Mouse (Mus musculus): Measurements from ENCODE around the gene Mucl3. TPM values are rescaled to one million over a fixed set of nuclear protein-coding genes. Genes with fewer than 3 reads are reported as not detected.

Mucl3 gene
- total and polyA plus RNA-seq, 3 experiments: 0.11 to 1.3 (median 0.34) TPM

DNA sequence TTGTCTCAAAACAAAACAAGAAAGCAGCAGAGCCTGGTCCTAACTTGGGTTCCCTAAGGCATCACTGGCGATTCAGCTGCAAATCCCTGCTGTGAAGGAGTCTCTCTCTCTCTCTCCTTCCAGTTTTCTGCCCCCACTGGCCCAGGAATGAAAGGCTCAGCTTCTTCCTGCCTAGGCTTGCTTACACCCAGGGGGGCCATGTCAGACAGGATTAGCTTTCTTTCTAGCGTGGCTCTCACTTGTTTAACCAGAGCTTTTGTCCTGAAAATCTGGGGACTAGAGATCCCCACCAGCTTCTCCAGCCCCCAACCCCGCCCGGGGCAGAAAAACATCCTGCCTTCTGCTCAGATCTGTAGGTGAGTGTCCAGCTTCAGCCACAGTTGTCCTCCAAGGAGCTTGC, 55.1 kb downstream of the Mucl3 start:
- Histone ChIP-seq H3K4me3 (replicated peaks in 1 of 3; ENCODE audit: low read depth in 2 of 3, low read length in 2 of 3, poor library complexity in 1 of 3) (no peak overlapping the region), H3K36me3 (replicated peaks in 1 of 2; ENCODE audit: control insufficient read depth in 1 of 2, insufficient read depth in 1 of 2, low read length in 1 of 2) (no peaks in the 10 kb centered on the region), H3K4me1 (ENCODE audit: control insufficient read depth in 1 of 2, insufficient read depth in 2 of 2) (peaks cover 0 to 10% of the 10 kb centered on the region in 2 experiments; a peak in 2 of 4 replicates), H3K9ac (ENCODE audit: insufficient read depth, low read depth) (no peak overlapping the region), H3K79me2 (replicated peaks; ENCODE audit: control insufficient read depth, extremely low read depth, insufficient read depth, poor library complexity, severe bottlenecking) (no peaks in the 10 kb centered on the region), H3K27ac (ENCODE audit: insufficient read depth, low read depth) (no peak overlapping the region), H3K9me3 (replicated peaks; ENCODE audit: low read length) (peaks cover 7% of the 10 kb centered on the region), H3K4me2 (ENCODE audit: insufficient read depth, low read depth, poor library complexity, severe bottlenecking) (no peak overlapping the region), H3K27me3 (replicated peaks) (peaks cover 10% of the 10 kb centered on the region)
- in situ Hi-C loops (cut with MboI; ENCODE audit: low pct_ligation_motif_present, low pct_unique_long_range_greater_than_20kb, low sequenced_read_pairs): no loop called here
- TF ChIP-seq EP300 (IDR thresholded peaks at IDR 0.05; ENCODE audit: low read length): no peak
- no peak for TF ChIP-seq UBTF (IDR thresholded peaks at IDR 0.05; ENCODE audit: low read depth, low read length)
- TF ChIP-seq ZNF384 (IDR thresholded peaks at IDR 0.05; ENCODE audit: low read depth, low read length): no peak
- TF ChIP-seq GABPA (IDR thresholded peaks at IDR 0.05; ENCODE audit: insufficient replicate concordance, low read depth, low read length): no peak
- TF ChIP-seq RCOR1 (conservative IDR thresholded peaks at IDR 0.05; ENCODE audit: low read depth, low read length): no peak
- dilution Hi-C loops (cut with MboI; ENCODE audit: extremely low pct_ligation_motif_present, extremely low pct_unique_long_range_greater_than_20kb, low sequenced_read_pairs): no loop called here
- no peak for DNase-seq (ENCODE audit: extremely low read depth)

DNA sequence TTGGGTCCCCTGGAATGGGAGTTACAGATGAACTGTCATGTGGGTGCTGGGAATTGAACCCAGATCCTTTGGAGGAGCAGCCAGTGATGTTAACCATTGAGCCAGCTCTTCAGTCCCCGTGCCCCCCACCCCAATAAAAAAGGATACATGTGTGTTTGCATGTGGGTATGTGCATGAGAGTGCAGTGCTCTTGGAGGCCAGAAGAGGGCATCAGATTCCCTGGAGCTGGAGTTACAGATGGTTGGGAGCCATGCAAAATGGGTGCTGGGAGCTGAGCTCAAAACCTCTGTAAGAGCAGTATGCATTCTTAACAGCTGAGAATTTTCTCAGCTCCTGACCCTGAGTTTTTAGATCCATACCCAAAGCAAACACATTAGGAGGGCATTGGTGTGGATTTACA, 56.2 kb downstream of the Mucl3 start:
- dilution Hi-C loops (cut with MboI; ENCODE audit: extremely low pct_ligation_motif_present, extremely low pct_unique_long_range_greater_than_20kb, low sequenced_read_pairs): no loop called here
- TF ChIP-seq CTCF (conservative IDR thresholded peaks at IDR 0.05 in 1 of 2, IDR thresholded peaks at IDR 0.05 in 1 of 2; ENCODE audit: low read depth in 2 of 2, low read length in 2 of 2): no peak

More for the DNA sequence above, 56.2 kb downstream of the Mucl3 start:
- no peak overlapping the region for H3K27ac ChIP-seq (ENCODE audit: insufficient read depth, low read depth)
- H3K79me2 ChIP-seq (replicated peaks; ENCODE audit: control insufficient read depth, extremely low read depth, insufficient read depth, poor library complexity, severe bottlenecking): no peaks in the 10 kb centered on the region
- H3K4me2 ChIP-seq (ENCODE audit: insufficient read depth, low read depth, poor library complexity, severe bottlenecking): no peak overlapping the region
- no peak overlapping the region for H3K9ac ChIP-seq (ENCODE audit: insufficient read depth, low read depth)
- in situ Hi-C loops (cut with MboI; ENCODE audit: low pct_ligation_motif_present, low pct_unique_long_range_greater_than_20kb, low sequenced_read_pairs): no loop called here
- peaks cover 9% of the 10 kb centered on the region for H3K9me3 ChIP-seq (replicated peaks; ENCODE audit: low read length)
- H3K4me1 ChIP-seq (ENCODE audit: control insufficient read depth in 1 of 2, insufficient read depth in 2 of 2): peaks cover 0 to 10% of the 10 kb centered on the region in 2 experiments; a peak in 2 of 4 replicates
- no peak overlapping the region for H3K4me3 ChIP-seq (replicated peaks in 1 of 3; ENCODE audit: low read depth in 2 of 3, low read length in 2 of 3, poor library complexity in 1 of 3)
- no peaks in the 10 kb centered on the region for H3K36me3 ChIP-seq (replicated peaks in 1 of 2; ENCODE audit: control insufficient read depth in 1 of 2, insufficient read depth in 1 of 2, low read length in 1 of 2)
- H3K27me3 ChIP-seq (replicated peaks): peaks cover 10% of the 10 kb centered on the region
- no peak for DNase-seq (ENCODE audit: extremely low read depth)

Other genes with a start within 250 kb of the Mucl3 start
Only the 20 nearest of the 21 such genes appear.
- 41.0 and 54.3 TPM in 2 replicates for gene H2-Q6, start 218.8 kb downstream of the Mucl3 start, total RNA-seq (2012; rRNA removed)
- gene H2-Q6, start 218.8 kb downstream of the Mucl3 start, total RNA-seq (2014; rRNA removed): 79.7 and 90.3 TPM in 2 replicates
- 122 and 141 TPM in 2 replicates for gene H2-Q6, start 218.8 kb downstream of the Mucl3 start, polyA plus RNA-seq (2012; ENCODE audit: insufficient read length, low read depth)
- gene H2-Q7, start 204.5 kb downstream of the Mucl3 start, total RNA-seq (2012; rRNA removed): 48.5 and 66.0 TPM in 2 replicates
- gene H2-Q7, start 204.5 kb downstream of the Mucl3 start, total RNA-seq (2014; rRNA removed): 30.9 and 40.9 TPM in 2 replicates
- gene H2-Q7, start 204.5 kb downstream of the Mucl3 start, polyA plus RNA-seq (2012; ENCODE audit: insufficient read length, low read depth): 104 and 117 TPM in 2 replicates
- gene H2-Q10, start 173.6 kb downstream of the Mucl3 start, total RNA-seq (2012; rRNA removed): 2.2 and 2.4 TPM in 2 replicates
- gene H2-Q10, start 173.6 kb downstream of the Mucl3 start, total RNA-seq (2014; rRNA removed): 0.62 and 0.93 TPM in 2 replicates
- gene H2-Q10, start 173.6 kb downstream of the Mucl3 start, polyA plus RNA-seq (2012; ENCODE audit: insufficient read length, low read depth): 60.0 and 83.0 TPM in 2 replicates
- gene Pou5f1, start 137.7 kb downstream of the Mucl3 start, total RNA-seq (2012; rRNA removed): 0.13 and 0.17 TPM in 2 replicates
- gene Pou5f1, start 137.7 kb downstream of the Mucl3 start, total RNA-seq (2014; rRNA removed): not detected in 2 replicates
- 0.38 TPM in 1 of 2 replicates, not detected in the other for gene Pou5f1, start 137.7 kb downstream of the Mucl3 start, polyA plus RNA-seq (2012; ENCODE audit: insufficient read length, low read depth)
- 37.7 and 46.0 TPM in 2 replicates for gene Tcf19, start 126.9 kb downstream of the Mucl3 start, total RNA-seq (2012; rRNA removed)
- gene Tcf19, start 126.9 kb downstream of the Mucl3 start, total RNA-seq (2014; rRNA removed): 35.3 and 38.4 TPM in 2 replicates
- gene Tcf19, start 126.9 kb downstream of the Mucl3 start, polyA plus RNA-seq (2012; ENCODE audit: insufficient read length, low read depth): 25.3 and 29.7 TPM in 2 replicates
- gene Cchcr1, start 126.6 kb downstream of the Mucl3 start, total RNA-seq (2012; rRNA removed): 11.5 and 13.0 TPM in 2 replicates
- 5.2 and 8.0 TPM in 2 replicates for gene Cchcr1, start 126.6 kb downstream of the Mucl3 start, total RNA-seq (2014; rRNA removed)
- 11.3 and 12.7 TPM in 2 replicates for gene Cchcr1, start 126.6 kb downstream of the Mucl3 start, polyA plus RNA-seq (2012; ENCODE audit: insufficient read length, low read depth)
- gene Psors1c2, start 110.5 kb downstream of the Mucl3 start, total RNA-seq (2012; rRNA removed): not detected in 2 replicates
- gene Psors1c2, start 110.5 kb downstream of the Mucl3 start, total RNA-seq (2014; rRNA removed): not detected in 2 replicates
- 0.27 and 0.59 TPM in 2 replicates for gene Psors1c2, start 110.5 kb downstream of the Mucl3 start, polyA plus RNA-seq (2012; ENCODE audit: insufficient read length, low read depth)
- gene Cdsn, start 91.6 kb downstream of the Mucl3 start, total RNA-seq (2012; rRNA removed): 0.46 and 0.76 TPM in 2 replicates
- gene Cdsn, start 91.6 kb downstream of the Mucl3 start, total RNA-seq (2014; rRNA removed): 0.08 and 0.17 TPM in 2 replicates
- gene Cdsn, start 91.6 kb downstream of the Mucl3 start, polyA plus RNA-seq (2012; ENCODE audit: insufficient read length, low read depth): 1.3 and 1.4 TPM in 2 replicates
- not detected in 2 replicates for gene 2300002M23Rik, start 76.2 kb downstream of the Mucl3 start, total RNA-seq (2012; rRNA removed)
- not detected in 2 replicates for gene 2300002M23Rik, start 76.2 kb downstream of the Mucl3 start, total RNA-seq (2014; rRNA removed)
- not detected in 2 replicates for gene 2300002M23Rik, start 76.2 kb downstream of the Mucl3 start, polyA plus RNA-seq (2012; ENCODE audit: insufficient read length, low read depth)
- gene Sfta2, start 42.1 kb downstream of the Mucl3 start, total RNA-seq (2012; rRNA removed): not detected in 2 replicates
- not detected in 2 replicates for gene Sfta2, start 42.1 kb downstream of the Mucl3 start, total RNA-seq (2014; rRNA removed)
- gene Sfta2, start 42.1 kb downstream of the Mucl3 start, polyA plus RNA-seq (2012; ENCODE audit: insufficient read length, low read depth): not detected in 2 replicates
- gene Gm9573, start 17.1 kb downstream of the Mucl3 start, total RNA-seq (2012; rRNA removed): not detected in 2 replicates
- gene Gm9573, start 17.1 kb downstream of the Mucl3 start, total RNA-seq (2014; rRNA removed): not detected in 2 replicates
- gene Gm9573, start 17.1 kb downstream of the Mucl3 start, polyA plus RNA-seq (2012; ENCODE audit: insufficient read length, low read depth): not detected in 2 replicates
- gene Vars2, start 23.9 kb upstream of the Mucl3 start, total RNA-seq (2012; rRNA removed): 26.3 and 30.3 TPM in 2 replicates
- gene Vars2, start 23.9 kb upstream of the Mucl3 start, total RNA-seq (2014; rRNA removed): 14.0 and 16.5 TPM in 2 replicates
- gene Vars2, start 23.9 kb upstream of the Mucl3 start, polyA plus RNA-seq (2012; ENCODE audit: insufficient read length, low read depth): 23.0 and 26.6 TPM in 2 replicates
- 51.7 and 55.7 TPM in 2 replicates for gene Gtf2h4, start 30.0 kb upstream of the Mucl3 start, total RNA-seq (2012; rRNA removed)
- 35.3 and 40.7 TPM in 2 replicates for gene Gtf2h4, start 30.0 kb upstream of the Mucl3 start, total RNA-seq (2014; rRNA removed)
- 40.0 and 40.4 TPM in 2 replicates for gene Gtf2h4, start 30.0 kb upstream of the Mucl3 start, polyA plus RNA-seq (2012; ENCODE audit: insufficient read length, low read depth)
- 3.5 and 3.6 TPM in 2 replicates for gene Ddr1, start 60.9 kb upstream of the Mucl3 start, total RNA-seq (2012; rRNA removed)
- gene Ddr1, start 60.9 kb upstream of the Mucl3 start, total RNA-seq (2014; rRNA removed): 0.83 and 1.3 TPM in 2 replicates
- 3.0 and 3.1 TPM in 2 replicates for gene Ddr1, start 60.9 kb upstream of the Mucl3 start, polyA plus RNA-seq (2012; ENCODE audit: insufficient read length, low read depth)
- 16.5 and 27.2 TPM in 2 replicates for gene Ier3, start 178.0 kb upstream of the Mucl3 start, total RNA-seq (2012; rRNA removed)
- gene Ier3, start 178.0 kb upstream of the Mucl3 start, total RNA-seq (2014; rRNA removed): 13.9 and 15.0 TPM in 2 replicates
- 12.4 and 12.6 TPM in 2 replicates for gene Ier3, start 178.0 kb upstream of the Mucl3 start, polyA plus RNA-seq (2012; ENCODE audit: insufficient read length, low read depth)
- 14.2 and 21.6 TPM in 2 replicates for gene Flot1, start 179.5 kb upstream of the Mucl3 start, total RNA-seq (2012; rRNA removed)
- gene Flot1, start 179.5 kb upstream of the Mucl3 start, total RNA-seq (2014; rRNA removed): 12.8 and 16.3 TPM in 2 replicates
- 17.6 and 18.9 TPM in 2 replicates for gene Flot1, start 179.5 kb upstream of the Mucl3 start, polyA plus RNA-seq (2012; ENCODE audit: insufficient read length, low read depth)
- 1,014 and 1,058 TPM in 2 replicates for gene Tubb5, start 194.6 kb upstream of the Mucl3 start, total RNA-seq (2012; rRNA removed)
- 1,031 and 1,121 TPM in 2 replicates for gene Tubb5, start 194.6 kb upstream of the Mucl3 start, total RNA-seq (2014; rRNA removed)
- gene Tubb5, start 194.6 kb upstream of the Mucl3 start, polyA plus RNA-seq (2012; ENCODE audit: insufficient read length, low read depth): 962 and 1,053 TPM in 2 replicates
- gene Mdc1, start 197.8 kb upstream of the Mucl3 start, total RNA-seq (2012; rRNA removed): 8.2 and 8.5 TPM in 2 replicates
- gene Mdc1, start 197.8 kb upstream of the Mucl3 start, total RNA-seq (2014; rRNA removed): 2.4 and 3.3 TPM in 2 replicates
- gene Mdc1, start 197.8 kb upstream of the Mucl3 start, polyA plus RNA-seq (2012; ENCODE audit: insufficient read length, low read depth): 14.4 and 15.7 TPM in 2 replicates
- 12.5 and 16.7 TPM in 2 replicates for gene Nrm, start 217.6 kb upstream of the Mucl3 start, total RNA-seq (2012; rRNA removed)
- gene Nrm, start 217.6 kb upstream of the Mucl3 start, total RNA-seq (2014; rRNA removed): 10.0 and 12.1 TPM in 2 replicates
- 14.0 and 15.4 TPM in 2 replicates for gene Nrm, start 217.6 kb upstream of the Mucl3 start, polyA plus RNA-seq (2012; ENCODE audit: insufficient read length, low read depth)
- gene Ppp1r18, start 221.9 kb upstream of the Mucl3 start, total RNA-seq (2012; rRNA removed): 20.5 and 21.4 TPM in 2 replicates
- 7.5 and 8.5 TPM in 2 replicates for gene Ppp1r18, start 221.9 kb upstream of the Mucl3 start, total RNA-seq (2014; rRNA removed)
- 48.9 and 50.1 TPM in 2 replicates for gene Ppp1r18, start 221.9 kb upstream of the Mucl3 start, polyA plus RNA-seq (2012; ENCODE audit: insufficient read length, low read depth)